Mouse (Mus musculus): ENCODE results near the gene Coro2b.

Coro2b gene

GRCm38 (mm10) chr9:62382519-62383084 lies 154.2 kb downstream of the Coro2b start:
- DNase-seq = no peak

- peak; percentile 68 for DNase-seq
Observed at GRCm38 (mm10) chr9:62381402-62381913, 155.4 kb downstream of the Coro2b start.

GRCm38 (mm10) chr9:62380351-62380750 lies 156.5 kb downstream of the Coro2b start:
- no peak for DNase-seq

- no peak for DNase-seq
Observed at GRCm38 (mm10) chr9:62377897-62378296, 158.9 kb downstream of the Coro2b start.

- peak; percentile 63 for DNase-seq
Observed at GRCm38 (mm10) chr9:62374276-62374675, 162.6 kb downstream of the Coro2b start.

GRCm38 (mm10) chr9:62373222-62374123 lies 163.4 kb downstream of the Coro2b start:
- peak; percentile 88 for DNase-seq

GRCm38 (mm10) chr9:62372556-62373221 lies 164.2 kb downstream of the Coro2b start:
- DNase-seq = no peak

- peak; percentile 72 for DNase-seq
Observed at GRCm38 (mm10) chr9:62371745-62372555, 164.9 kb downstream of the Coro2b start.

- no peak for DNase-seq
Observed at GRCm38 (mm10) chr9:62370648-62371280, 166.1 kb downstream of the Coro2b start.

- DNase-seq = no peak
Observed at GRCm38 (mm10) chr9:62370186-62370585, 166.7 kb downstream of the Coro2b start.

Measured in lung, postnatal 36 days (tissue).